ENCODE assay signal across 10 mouse cellular contexts in the genomic region with DNA sequence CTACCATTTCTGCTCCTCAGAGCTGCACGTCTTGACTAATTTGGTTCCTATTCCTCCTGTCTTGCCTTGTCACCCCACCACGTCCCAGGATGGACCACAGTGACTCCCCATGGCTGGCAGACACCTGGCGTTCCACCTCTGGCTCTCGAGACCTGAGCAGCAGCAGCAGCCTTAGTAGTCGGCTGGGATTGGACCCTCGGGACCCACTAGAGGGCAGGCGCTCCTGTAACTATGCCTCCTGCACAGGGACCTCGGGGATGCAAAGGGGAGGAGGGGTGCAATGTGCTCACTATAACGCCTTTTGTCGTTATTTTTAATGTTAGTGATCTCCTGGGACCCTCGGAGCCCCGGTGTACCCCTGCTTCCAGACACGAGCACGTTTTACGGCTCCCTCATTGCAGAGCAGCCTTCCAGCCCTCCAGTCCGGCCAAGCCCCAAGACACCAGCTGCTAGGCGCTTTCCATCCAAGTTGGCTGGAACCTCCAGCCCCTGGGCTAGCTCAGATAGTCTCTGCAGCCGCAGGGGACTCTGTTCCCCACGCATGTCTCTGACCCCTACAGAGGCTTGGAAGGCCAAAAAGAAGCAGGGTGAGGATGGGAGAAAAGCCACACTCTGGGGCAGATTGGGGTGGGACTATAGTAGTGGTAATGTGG. TPM values are rescaled to one million over a fixed set of nuclear protein-coding genes. Genes with fewer than 3 reads are reported as not detected.
DNase-seq lines count a peak whose midpoint lies in the region; ATAC-seq and TF ChIP-seq lines count a peak whose summit lies in the region.
"Had no signal": no experiment of that assay in that cellular context is flagged by ENCODE, and none has a peak within 500 bp of the region (broad histone marks: within the 10 kb centered on the region; RNA-seq: fewer than 3 reads in every experiment).

No protein-coding gene starts in this region.

- DNase-seq in R1 (ENCODE audit: low read depth, low spot score) = peak; percentile 39
- DNase-seq in forebrain, postnatal 0 days = peak; percentile 53
- DNase-seq in midbrain, embryonic 11.5 days (ENCODE audit: low spot score, missing footprints) = peak; percentile 88
- no peak for DNase-seq in urinary bladder, postnatal 4 days (ENCODE audit: low spot score in 2 of 2)
- DNase-seq in left cerebral cortex, adult 11 months (ENCODE audit: low spot score) = no peak
- DNase-seq in lung, postnatal 25 days (ENCODE audit: low spot score) = no peak

- H3K4me2 ChIP-seq in intestine, embryonic 15.5 days (replicated peaks) = peak overlapping the region; percentile 30; the same call in 1 of the 2 replicates
- H3K4me2 ChIP-seq in intestine, embryonic 16.5 days (ENCODE audit: low read depth, low read length) = no peak overlapping the region
- peak overlapping the region; percentile 37 for H3K4me2 ChIP-seq in forebrain, postnatal 0 days (ENCODE audit: low read depth)
- peak overlapping the region; percentile 26; the same call in 1 of the 2 replicates for H3K4me2 ChIP-seq in midbrain, embryonic 11.5 days

- H3K4me3 ChIP-seq in intestine, embryonic 15.5 days (replicated peaks) = no peak overlapping the region
- H3K4me3 ChIP-seq in intestine, embryonic 16.5 days (ENCODE audit: low read length) = no peak overlapping the region
- H3K4me3 ChIP-seq in forebrain, postnatal 0 days (ENCODE audit: low read depth, low read length) = peak overlapping the region; percentile 13; the same call in 1 of the 2 replicates
- H3K4me3 ChIP-seq in midbrain, embryonic 11.5 days (ENCODE audit: low read depth, low read length) = no peak overlapping the region

- no peaks in the 10 kb centered on the region for H3K36me3 ChIP-seq in intestine, embryonic 15.5 days
- no peaks in the 10 kb centered on the region for H3K36me3 ChIP-seq in intestine, embryonic 16.5 days (ENCODE audit: control insufficient read depth, insufficient read depth, low read length)
- H3K36me3 ChIP-seq in forebrain, postnatal 0 days (ENCODE audit: insufficient read depth) = no peaks in the 10 kb centered on the region
- no peaks in the 10 kb centered on the region for H3K36me3 ChIP-seq in midbrain, embryonic 11.5 days (ENCODE audit: control insufficient read depth, insufficient read depth, low read length)

- H3K27me3 ChIP-seq in intestine, embryonic 15.5 days (replicated peaks) = peaks cover 6% of the 10 kb centered on the region; the same call in 1 of the 2 replicates
- 0 out of 2 replicates have a peak, but pooled peaks cover 3% of the 10 kb centered on the region for H3K27me3 ChIP-seq in intestine, embryonic 16.5 days (replicated peaks; ENCODE audit: control insufficient read depth, insufficient read depth, low read length)
- no peaks in the 10 kb centered on the region for H3K27me3 ChIP-seq in forebrain, postnatal 0 days (ENCODE audit: insufficient read depth, low read length)
- H3K27me3 ChIP-seq in midbrain, embryonic 11.5 days (ENCODE audit: control insufficient read depth, insufficient read depth, low read length) = peaks cover 2% of the 10 kb centered on the region; the same call in 1 of the 2 replicates

- no peak for ATAC-seq in intestine, embryonic 15.5 days
- ATAC-seq in intestine, embryonic 16.5 days = no peak
- peak; percentile 89 for ATAC-seq in forebrain, postnatal 0 days
- peak; percentile 71 for ATAC-seq in midbrain, embryonic 11.5 days (ENCODE audit: low FRiP score)

- TF ChIP-seq CTCF in forebrain, postnatal 0 days (IDR thresholded peaks at IDR 0.05; ENCODE audit: low read depth) = peak; percentile 54

- no peak overlapping the region for H3K27ac ChIP-seq in intestine, embryonic 15.5 days
- no peak overlapping the region for H3K27ac ChIP-seq in intestine, embryonic 16.5 days (ENCODE audit: low read length)
- H3K27ac ChIP-seq in forebrain, postnatal 0 days (ENCODE audit: low read depth, low read length) = no peak overlapping the region
- H3K27ac ChIP-seq in midbrain, embryonic 11.5 days (ENCODE audit: low read depth, low read length) = no peak overlapping the region

- H3K9ac ChIP-seq in intestine, embryonic 15.5 days = no peak overlapping the region
- H3K9ac ChIP-seq in intestine, embryonic 16.5 days (ENCODE audit: low read depth, low read length) = no peak overlapping the region
- peak overlapping the region; percentile 42; the same call in 1 of the 2 replicates for H3K9ac ChIP-seq in forebrain, postnatal 0 days
- peak overlapping the region; percentile 33; the same call in 1 of the 2 replicates for H3K9ac ChIP-seq in midbrain, embryonic 11.5 days (ENCODE audit: low read length)

- no peaks in the 10 kb centered on the region for H3K9me3 ChIP-seq in intestine, embryonic 15.5 days
- H3K9me3 ChIP-seq in intestine, embryonic 16.5 days (ENCODE audit: control insufficient read depth, low read length) = no peaks in the 10 kb centered on the region
- no peaks in the 10 kb centered on the region for H3K9me3 ChIP-seq in forebrain, postnatal 0 days (ENCODE audit: low read length)
- no peaks in the 10 kb centered on the region for H3K9me3 ChIP-seq in midbrain, embryonic 11.5 days (ENCODE audit: control insufficient read depth, low read length)

- WGBS in intestine, embryonic 15.5 days = 20% methylated on average over 19 of the region's 19 CpGs
- 18% methylated on average over 19 of the region's 19 CpGs for WGBS in intestine, embryonic 16.5 days
- WGBS in forebrain, postnatal 0 days = 10% methylated on average over 19 of the region's 19 CpGs
- WGBS in midbrain, embryonic 11.5 days = 14% methylated on average over 19 of the region's 19 CpGs

- no peaks in the 10 kb centered on the region for H3K4me1 ChIP-seq in intestine, embryonic 15.5 days (replicated peaks)
- H3K4me1 ChIP-seq in intestine, embryonic 16.5 days (ENCODE audit: control insufficient read depth, insufficient read depth, low read length) = no peaks in the 10 kb centered on the region
- H3K4me1 ChIP-seq in forebrain, postnatal 0 days (ENCODE audit: insufficient read depth) = no peaks in the 10 kb centered on the region
- H3K4me1 ChIP-seq in midbrain, embryonic 11.5 days (ENCODE audit: control insufficient read depth, insufficient read depth, low read length) = peaks cover 2% of the 10 kb centered on the region; the same call in 1 of the 2 replicates

RNA-seq across cellular contexts. Expression of a gene that starts 6.3 kb away (rescaled TPM):
- 11.4 and 11.9 TPM in 2 replicates for polyA plus RNA-seq in intestine, embryonic 15.5 days (2015; fragmentation: Nextera tagmentation; extraction: Ambion mirVana)
- polyA plus RNA-seq in intestine, embryonic 16.5 days (2015; fragmentation: Nextera tagmentation; extraction: Ambion mirVana) = 11.7 and 13.9 TPM in 2 replicates
- total RNA-seq in forebrain, postnatal 0 days (2014; rRNA removed) = 4.1 and 9.6 TPM in 2 replicates
- polyA plus RNA-seq in forebrain, postnatal 0 days (2015; fragmentation: Nextera tagmentation; extraction: Ambion mirVana) = 3.1 and 3.3 TPM in 2 replicates
- polyA plus RNA-seq in midbrain, embryonic 11.5 days (2014; fragmentation: Nextera tagmentation; extraction: Ambion mirVana) = 5.1 and 5.3 TPM in 2 replicates
- total RNA-seq: MEL had no signal

RNA-seq across cellular contexts. Expression of a gene that starts 25.1 kb away (rescaled TPM):
- 0.04 TPM in 1 of 2 replicates, not detected in the other for polyA plus RNA-seq in intestine, embryonic 15.5 days (2015; fragmentation: Nextera tagmentation; extraction: Ambion mirVana)
- polyA plus RNA-seq in intestine, embryonic 16.5 days (2015; fragmentation: Nextera tagmentation; extraction: Ambion mirVana) = 0.07 TPM in 1 of 2 replicates, not detected in the other
- total RNA-seq in forebrain, postnatal 0 days (2014; rRNA removed) = 1.2 and 1.9 TPM in 2 replicates
- polyA plus RNA-seq in forebrain, postnatal 0 days (2015; fragmentation: Nextera tagmentation; extraction: Ambion mirVana) = 0.48 and 1.5 TPM in 2 replicates
- polyA plus RNA-seq in midbrain, embryonic 11.5 days (2014; fragmentation: Nextera tagmentation; extraction: Ambion mirVana) = 40.1 and 43.9 TPM in 2 replicates
- total RNA-seq: MEL had no signal

RNA-seq across cellular contexts. Expression of a gene that starts 40.8 kb away (rescaled TPM):
- 0.06 and 0.08 TPM in 2 replicates for polyA plus RNA-seq in intestine, embryonic 15.5 days (2015; fragmentation: Nextera tagmentation; extraction: Ambion mirVana)
- 0.05 and 0.09 TPM in 2 replicates for polyA plus RNA-seq in intestine, embryonic 16.5 days (2015; fragmentation: Nextera tagmentation; extraction: Ambion mirVana)
- 11.8 and 17.2 TPM in 2 replicates for total RNA-seq in forebrain, postnatal 0 days (2014; rRNA removed)
- polyA plus RNA-seq in forebrain, postnatal 0 days (2015; fragmentation: Nextera tagmentation; extraction: Ambion mirVana) = 27.8 and 39.8 TPM in 2 replicates
- not detected in 2 replicates for polyA plus RNA-seq in midbrain, embryonic 11.5 days (2014; fragmentation: Nextera tagmentation; extraction: Ambion mirVana)
- total RNA-seq: common myeloid progenitor, adult 5-6 weeks had no signal

RNA-seq across cellular contexts. Expression of a gene that starts 59.7 kb away (rescaled TPM):
- polyA plus RNA-seq in intestine, embryonic 15.5 days (2015; fragmentation: Nextera tagmentation; extraction: Ambion mirVana) = 5.0 and 6.1 TPM in 2 replicates
- 3.8 and 4.3 TPM in 2 replicates for polyA plus RNA-seq in intestine, embryonic 16.5 days (2015; fragmentation: Nextera tagmentation; extraction: Ambion mirVana)
- 6.3 and 8.7 TPM in 2 replicates for total RNA-seq in forebrain, postnatal 0 days (2014; rRNA removed)
- polyA plus RNA-seq in forebrain, postnatal 0 days (2015; fragmentation: Nextera tagmentation; extraction: Ambion mirVana) = 4.2 and 7.8 TPM in 2 replicates
- 8.8 and 9.3 TPM in 2 replicates for polyA plus RNA-seq in midbrain, embryonic 11.5 days (2014; fragmentation: Nextera tagmentation; extraction: Ambion mirVana)

Comparison
In these comparisons a context has a peak if more than half of its experiments do, and no peak if none do; other contexts are left out.
1. ATAC-seq: peak in forebrain, postnatal 0 days (single experiment) and midbrain, embryonic 11.5 days (single experiment); none in intestine, embryonic 15.5 days (single experiment) and intestine, embryonic 16.5 days (single experiment).
2. H3K9ac ChIP-seq: peak in forebrain, postnatal 0 days (single experiment) and midbrain, embryonic 11.5 days (single experiment); none in intestine, embryonic 15.5 days (single experiment) and intestine, embryonic 16.5 days (single experiment).
3. DNase-seq: peak in R1 (single experiment), forebrain, postnatal 0 days (single experiment) and midbrain, embryonic 11.5 days (single experiment); none in urinary bladder, postnatal 4 days (0 of 2), left cerebral cortex, adult 11 months (single experiment) and lung, postnatal 25 days (single experiment).
4. RNA of a gene that starts 25.1 kb away (polyA plus RNA-seq): 40.1 to 43.9 TPM in midbrain, embryonic 11.5 days; 0.48 to 1.5 TPM in forebrain, postnatal 0 days, 0.07 TPM in intestine, embryonic 16.5 days and 0.04 TPM in intestine, embryonic 15.5 days; every median in the first group is over 10 times any median in the second.
5. RNA of a gene that starts 40.8 kb away (polyA plus RNA-seq): 27.8 to 39.8 TPM in forebrain, postnatal 0 days; 0.06 to 0.08 TPM in intestine, embryonic 15.5 days, 0.05 to 0.09 TPM in intestine, embryonic 16.5 days and not detected in midbrain, embryonic 11.5 days; every median in the first group is over 10 times any median in the second.